Mouse (Mus musculus) midbrain, embryonic 13.5 days (tissue): ENCODE data around the gene Zfp36l2. TPM values are rescaled to one million over a fixed set of nuclear protein-coding genes. Genes with fewer than 3 reads are reported as not detected.

Experiments used
- ATAC-seq: fragments of 200-750 bp; cut with Nextera tagmentation; 2 replicates; pipeline ENCODE4 v1.8.0; 2017; ENCODE audit warnings: mild to moderate bottlenecking, moderate TSS enrichment, moderate library complexity
- H3K27ac ChIP-seq: fragments of 300-500 bp; sonication (generic); 2 replicates; pipeline ENCODE4 v1.5.1; 2015; ENCODE audit warnings: inconsistent platforms, mild to moderate bottlenecking, moderate library complexity
- H3K27me3 ChIP-seq: fragments of 300-500 bp; sonication (generic); 2 replicates; pipeline ENCODE4 v1.6.1; 2015; ENCODE audit warnings: mild to moderate bottlenecking, inconsistent platforms
- H3K36me3 ChIP-seq: fragments of 300-500 bp; sonication (generic); 2 replicates; pipeline ENCODE4 v1.6.1; 2015; ENCODE audit warnings: mild to moderate bottlenecking, inconsistent platforms
- H3K4me1 ChIP-seq: fragments of 300-500 bp; sonication (generic); replicated peaks from 2 replicates; pipeline ENCODE4 v1.6.1; 2015; ENCODE audit warnings: inconsistent platforms
- H3K4me2 ChIP-seq: fragments of 300-500 bp; sonication (generic); replicated peaks from 2 replicates; pipeline ENCODE4 v1.6.1; 2015; ENCODE audit warnings: moderate library complexity, mild to moderate bottlenecking, inconsistent platforms
- H3K4me3 ChIP-seq: fragments of 300-500 bp; sonication (generic); replicated peaks from 2 replicates; pipeline ENCODE4 v1.5.1; 2015; ENCODE audit warnings: mild to moderate bottlenecking, inconsistent platforms
- H3K9ac ChIP-seq: fragments of 300-500 bp; sonication (generic); replicated peaks from 2 replicates; pipeline ENCODE4 v1.6.1; 2015; ENCODE audit warnings: mild to moderate bottlenecking, inconsistent platforms
- H3K9me3 ChIP-seq: fragments of 300-500 bp; sonication (generic); 2 replicates; pipeline ENCODE4 v1.6.1; 2016; ENCODE audit warnings: mild to moderate bottlenecking, inconsistent platforms
- WGBS: fragments of 180-500 bp; shearing (Covaris S2); methylation state at CpG from one replicate; pipeline ENCODE4 v1.1.7; 2015; 5-methylcytosine and 5-hydroxymethylcytosine counted together
- polyA plus RNA-seq: library from polyadenylated mRNA; unstranded; fragments of >200 nt; fragmentation: Nextera tagmentation; extraction: Ambion mirVana; gene quantifications from 2 replicates; pipeline ENCODE4 v1.2.1, GENCODE M21; 2015

Zfp36l2 gene
- polyA plus RNA-seq, 1 experiment from 2014 or later: 4.4 TPM

DNA sequence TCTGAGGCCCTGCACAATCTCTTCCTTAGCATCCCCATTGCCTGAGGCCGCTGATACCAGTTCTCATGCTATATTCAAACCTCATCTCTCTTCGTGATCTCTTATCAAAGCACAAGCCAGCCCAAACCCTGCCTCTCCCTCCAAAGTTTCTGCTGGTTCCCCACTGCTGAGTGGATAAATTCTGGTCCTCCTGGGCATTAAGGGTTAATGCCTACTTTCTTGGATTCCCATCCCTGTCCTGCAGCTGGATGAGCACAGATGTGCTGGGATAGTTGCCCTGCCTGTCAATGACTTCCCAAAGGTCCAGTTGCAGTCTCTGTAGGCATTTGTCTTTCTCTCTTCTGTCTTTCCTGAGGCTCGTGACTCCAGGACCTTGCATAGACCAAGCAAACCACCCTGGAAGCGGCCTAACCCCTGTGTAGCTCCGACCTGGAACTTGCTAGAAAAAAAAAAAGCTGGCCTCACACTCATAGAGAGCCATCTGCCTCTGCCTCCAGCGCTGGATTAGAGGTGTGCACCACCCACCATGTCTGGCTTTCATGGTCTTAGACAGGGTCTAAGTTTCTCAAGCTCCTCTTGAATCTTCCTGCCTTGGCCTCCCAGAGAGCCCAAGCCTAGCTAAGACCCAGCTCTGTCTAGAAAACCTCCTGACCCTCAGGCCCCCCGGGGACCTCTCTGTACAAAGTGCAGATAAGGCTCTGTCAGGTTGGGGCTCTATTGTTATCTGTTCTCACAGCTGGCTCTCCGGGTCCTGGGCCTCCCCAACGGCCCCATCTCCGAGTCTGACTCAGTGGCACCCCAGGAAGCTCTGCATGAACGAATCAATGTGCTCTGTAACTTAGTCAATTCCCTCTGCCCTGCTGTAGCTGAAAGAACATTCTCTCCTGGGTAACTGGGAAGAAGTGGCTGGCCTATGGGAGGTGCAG is 40.3 kb downstream of the Zfp36l2 start:
- H3K4me2 ChIP-seq: no peak overlapping the region
- WGBS: 50% methylated on average over 11 of the region's 11 CpGs
- no peaks in the 10 kb centered on the region for H3K9me3 ChIP-seq
- no peak overlapping the region for H3K9ac ChIP-seq
- ATAC-seq: no peak
- H3K27me3 ChIP-seq: peaks cover 7% of the 10 kb centered on the region; the same call in 1 of the 2 replicates
- H3K4me3 ChIP-seq: no peak overlapping the region
- no peaks in the 10 kb centered on the region for H3K36me3 ChIP-seq
- peaks cover 38% of the 10 kb centered on the region for H3K4me1 ChIP-seq
- H3K27ac ChIP-seq: no peak overlapping the region

DNA sequence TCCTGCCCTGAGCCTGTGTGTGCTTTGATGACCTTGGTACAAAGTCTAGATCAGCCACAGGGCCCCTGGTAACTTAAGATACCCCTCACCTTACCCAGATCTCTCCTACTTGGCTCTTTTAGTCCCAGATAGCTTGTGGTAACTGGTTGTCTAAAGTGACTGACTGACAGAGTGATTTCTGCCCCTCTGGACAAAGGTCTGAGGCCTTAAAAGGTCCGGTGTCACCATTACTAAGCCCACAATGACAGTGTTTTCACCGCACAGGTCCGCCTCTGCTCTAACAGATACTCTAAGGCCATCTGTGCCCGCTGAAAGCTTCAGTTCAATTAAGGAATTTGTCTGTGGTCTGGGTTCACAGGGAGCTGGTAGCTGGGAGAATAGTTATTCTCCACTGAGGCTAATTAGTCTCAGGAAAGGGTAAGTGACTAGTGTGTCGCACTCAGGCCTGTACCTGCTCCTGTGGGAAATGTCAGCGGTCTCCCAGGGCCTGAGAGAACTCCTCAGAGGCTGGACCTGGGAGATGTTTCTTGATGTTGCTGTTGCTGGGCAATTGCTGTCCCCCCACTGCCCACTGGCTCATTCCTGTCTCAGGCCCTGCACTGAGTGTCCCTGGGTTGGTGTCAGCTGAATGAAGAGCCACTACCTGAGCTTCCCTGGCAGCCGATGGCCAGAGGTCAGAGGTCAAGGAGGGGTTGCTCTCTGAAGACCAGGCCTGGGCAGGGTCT is 41.1 kb downstream of the Zfp36l2 start:
- 47% methylated on average over 7 of the region's 7 CpGs for WGBS
- H3K4me2 ChIP-seq: no peak overlapping the region

DNA sequence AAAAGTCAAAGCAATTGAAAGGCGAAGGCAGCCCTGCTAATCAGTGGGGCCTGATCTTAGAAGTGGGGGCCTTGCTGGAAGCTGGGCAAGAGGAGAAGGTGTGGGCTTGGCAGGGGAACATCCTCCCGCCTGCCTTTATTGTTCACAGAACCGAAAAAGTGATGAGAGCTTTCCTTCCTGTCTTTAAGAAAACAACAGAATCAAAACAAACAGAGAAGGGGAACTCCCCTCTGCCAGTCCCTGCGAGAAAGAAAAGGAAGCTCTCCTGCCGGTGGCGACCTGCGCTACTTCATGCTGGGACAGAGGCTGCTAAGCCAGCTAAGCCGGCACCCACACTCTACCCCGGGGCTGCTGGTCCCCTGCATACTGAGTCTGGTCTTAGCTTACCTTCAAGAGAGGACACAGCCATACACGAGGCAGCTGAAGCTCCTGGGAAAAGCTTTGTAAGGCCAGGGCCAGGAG is 41.9 kb downstream of the Zfp36l2 start:
- Histone ChIP-seq H3K4me3 (no peak overlapping the region), H3K4me2 (no peak overlapping the region), H3K27ac (no peak overlapping the region), H3K36me3 (no peaks in the 10 kb centered on the region), H3K9me3 (no peaks in the 10 kb centered on the region), H3K9ac (0 out of 2 replicates have a peak overlapping the region, but pooled peaks have one; percentile 23), H3K4me1 (peaks cover 38% of the 10 kb centered on the region), H3K27me3 (peaks cover 7% of the 10 kb centered on the region; the same call in 1 of the 2 replicates)
- 9% methylated on average over 10 of the region's 10 CpGs for WGBS
- no peak for ATAC-seq

More for the DNA sequence above, 41.1 kb downstream of the Zfp36l2 start:
- peaks cover 7% of the 10 kb centered on the region; the same call in 1 of the 2 replicates for H3K27me3 ChIP-seq
- ATAC-seq: no peak
- no peaks in the 10 kb centered on the region for H3K9me3 ChIP-seq
- H3K4me3 ChIP-seq: no peak overlapping the region
- no peak overlapping the region for H3K9ac ChIP-seq
- H3K4me1 ChIP-seq: peaks cover 38% of the 10 kb centered on the region
- no peaks in the 10 kb centered on the region for H3K36me3 ChIP-seq
- no peak overlapping the region for H3K27ac ChIP-seq

DNA sequence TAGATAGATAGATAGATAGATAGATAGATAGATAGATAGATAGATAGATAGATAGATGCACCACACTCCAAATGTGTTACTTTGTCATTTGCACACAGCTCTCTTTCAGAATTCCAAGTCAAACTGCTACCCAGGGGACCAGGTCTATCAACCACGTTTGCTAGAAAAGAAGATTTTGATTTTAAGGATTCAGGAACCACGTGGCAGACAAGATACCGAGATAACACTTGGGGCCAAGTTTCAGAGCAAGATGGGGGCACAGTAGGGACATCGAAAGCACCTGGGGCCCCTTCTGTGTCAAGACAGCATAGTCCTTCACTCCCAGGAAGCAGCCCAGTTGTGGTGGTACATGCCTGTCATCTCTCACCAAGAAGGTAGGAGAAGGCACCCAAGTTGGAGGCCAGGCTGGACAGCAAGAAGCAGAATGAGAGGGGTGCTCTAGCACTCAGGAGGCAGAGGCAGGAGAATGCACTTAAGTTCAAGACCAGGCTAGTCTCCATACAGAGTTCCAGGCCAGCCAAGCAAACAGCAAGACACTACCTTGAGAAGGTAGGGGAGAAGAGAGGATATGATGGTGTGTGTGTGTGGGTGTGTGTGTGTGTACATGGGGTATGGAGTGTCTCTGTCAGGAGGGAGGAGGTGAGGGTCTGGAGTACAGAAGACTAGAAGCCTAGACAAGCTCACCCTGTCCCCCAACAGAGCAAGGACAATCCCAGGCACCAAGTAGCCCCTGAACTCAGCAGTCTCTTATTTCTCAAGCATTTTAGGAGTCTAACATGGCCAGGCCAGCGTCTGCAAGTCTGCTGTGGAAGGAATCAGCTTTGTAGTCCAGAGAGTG is 42.8 kb downstream of the Zfp36l2 start:
- 78% methylated on average over 5 of the region's 5 CpGs for WGBS
- H3K4me2 ChIP-seq: no peak overlapping the region
- H3K4me1 ChIP-seq: peaks cover 38% of the 10 kb centered on the region
- H3K9ac ChIP-seq: no peak overlapping the region
- H3K4me3 ChIP-seq: no peak overlapping the region
- no peak for ATAC-seq
- no peak overlapping the region for H3K27ac ChIP-seq
- no peaks in the 10 kb centered on the region for H3K9me3 ChIP-seq
- H3K36me3 ChIP-seq: no peaks in the 10 kb centered on the region
- H3K27me3 ChIP-seq: peaks cover 7% of the 10 kb centered on the region; the same call in 1 of the 2 replicates

DNA sequence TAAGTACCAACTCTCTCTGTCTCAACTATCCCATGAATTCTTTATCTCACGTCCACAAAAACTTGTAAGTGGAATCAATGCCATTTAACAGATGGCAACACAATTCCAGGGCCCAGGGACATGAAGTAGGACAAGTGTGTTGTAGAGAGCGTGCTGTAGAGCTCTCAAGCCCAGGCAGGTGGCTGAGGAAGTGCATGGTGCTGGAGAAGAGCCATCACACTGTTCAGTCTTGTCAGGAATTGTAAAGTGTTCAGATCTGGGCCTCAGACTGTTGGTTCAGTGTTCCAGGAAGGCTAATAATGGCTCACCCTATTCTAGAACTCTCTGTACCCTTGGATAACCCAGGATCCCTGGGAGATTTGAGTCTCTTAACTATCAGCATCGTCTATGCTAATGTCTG is 43.6 kb downstream of the Zfp36l2 start:
- Histone ChIP-seq H3K4me1 (peaks cover 29% of the 10 kb centered on the region), H3K36me3 (no peaks in the 10 kb centered on the region), H3K27me3 (peaks cover 7% of the 10 kb centered on the region; the same call in 1 of the 2 replicates), H3K4me2 (no peak overlapping the region), H3K27ac (no peak overlapping the region), H3K9me3 (no peaks in the 10 kb centered on the region), H3K9ac (no peak overlapping the region), H3K4me3 (no peak overlapping the region)
- ATAC-seq: no peak
- WGBS: 86% methylated on average over 3 of the region's 3 CpGs

DNA sequence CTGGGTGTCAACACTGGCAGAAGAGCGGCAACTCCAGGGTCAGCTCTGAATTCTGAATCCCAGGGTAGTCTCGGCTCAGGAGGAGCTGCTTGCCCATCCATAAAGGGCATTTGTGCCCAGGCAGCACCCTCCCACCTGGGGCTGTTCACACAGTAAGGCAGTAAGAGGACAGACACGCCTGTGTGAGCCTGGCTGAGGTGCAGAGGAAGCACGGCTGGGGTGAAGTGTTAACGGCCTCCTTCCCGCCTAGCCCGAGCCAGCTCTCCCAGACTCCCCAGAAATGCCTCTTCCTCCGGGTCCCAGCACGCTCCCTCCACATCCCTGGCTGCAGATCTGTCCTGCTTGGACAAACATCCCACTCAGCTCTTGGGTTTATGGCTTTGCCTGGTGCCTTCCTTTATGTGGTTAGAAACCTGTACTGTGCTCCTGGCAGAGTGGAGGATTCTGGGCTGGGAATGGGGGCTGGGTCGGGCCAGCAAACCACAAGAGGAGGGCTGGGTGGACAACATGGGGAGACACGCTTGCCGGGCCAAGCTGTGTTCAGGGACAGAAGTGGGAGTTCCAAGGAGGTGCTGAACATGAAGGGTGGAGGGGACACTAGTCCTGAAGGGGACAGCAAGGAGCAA is 44.4 kb downstream of the Zfp36l2 start:
- ATAC-seq: no peak
- Histone ChIP-seq H3K36me3 (no peaks in the 10 kb centered on the region), H3K4me1 (peaks cover 21% of the 10 kb centered on the region), H3K4me3 (no peak overlapping the region), H3K4me2 (no peak overlapping the region), H3K27me3 (peaks cover 7% of the 10 kb centered on the region; the same call in 1 of the 2 replicates), H3K27ac (no peak overlapping the region), H3K9ac (no peak overlapping the region), H3K9me3 (no peaks in the 10 kb centered on the region)
- 56% methylated on average over 12 of the region's 12 CpGs for WGBS

DNA sequence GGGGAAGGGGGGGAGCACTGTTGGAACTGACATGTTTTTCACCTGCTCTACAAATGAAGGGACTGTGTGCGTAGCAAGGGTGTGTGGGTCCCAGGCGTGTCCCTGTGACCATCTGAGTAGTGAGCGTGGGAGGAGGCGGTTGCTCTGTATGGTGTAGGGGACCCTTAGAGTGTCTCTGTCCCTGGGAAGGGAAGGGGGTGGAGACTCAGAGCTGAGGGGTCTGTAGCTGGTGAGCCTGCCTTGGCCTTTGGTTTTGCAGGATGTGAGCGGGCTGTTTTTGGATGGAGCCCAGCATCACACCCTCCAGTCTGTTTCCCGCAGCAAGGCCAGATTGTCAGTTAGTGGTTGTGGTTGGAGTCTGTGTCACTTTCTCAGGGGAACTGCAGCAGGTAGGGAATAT is 46.1 kb downstream of the Zfp36l2 start:
- H3K9me3 ChIP-seq: no peaks in the 10 kb centered on the region
- H3K4me2 ChIP-seq: no peak overlapping the region
- no peak overlapping the region for H3K27ac ChIP-seq
- H3K4me3 ChIP-seq: no peak overlapping the region
- WGBS: 87% methylated on average over 6 of the region's 6 CpGs
- peaks cover 9% of the 10 kb centered on the region for H3K4me1 ChIP-seq
- no peak overlapping the region for H3K9ac ChIP-seq
- no peaks in the 10 kb centered on the region for H3K36me3 ChIP-seq
- 0 out of 2 replicates have a peak, but pooled peaks cover 4% of the 10 kb centered on the region for H3K27me3 ChIP-seq
- no peak for ATAC-seq

DNA sequence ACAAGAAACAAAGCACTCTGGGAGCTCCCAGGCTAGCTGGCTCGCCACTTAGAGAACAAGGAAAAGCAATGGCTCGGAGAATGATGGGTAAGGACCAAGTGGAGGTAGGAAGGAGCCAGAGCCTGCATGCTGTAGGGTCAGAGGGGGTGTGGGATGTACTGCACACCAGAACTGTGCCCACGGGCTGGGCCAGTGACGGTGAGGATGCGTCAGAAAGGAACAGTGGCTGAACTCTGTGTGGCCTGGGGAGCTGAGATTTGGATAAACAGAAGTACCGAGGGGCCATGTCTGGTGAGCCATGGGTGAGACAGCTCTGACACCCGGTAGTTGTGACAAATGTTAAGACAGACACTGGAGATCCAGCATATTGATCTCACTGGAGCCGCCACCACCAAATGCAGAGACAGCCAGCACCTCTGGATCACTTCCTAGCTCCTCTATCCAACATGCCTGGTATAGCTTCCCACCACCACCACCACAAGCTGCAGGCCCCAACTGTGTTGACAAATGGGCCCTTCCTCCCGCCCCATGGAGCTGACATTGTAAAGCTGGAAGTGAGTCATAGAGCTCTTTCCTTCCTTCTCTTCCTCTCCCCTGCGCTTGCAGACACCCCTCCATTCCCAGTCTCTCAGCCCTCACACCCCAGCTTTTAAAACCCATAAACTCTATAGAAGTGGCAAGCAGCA is 46.8 kb downstream of the Zfp36l2 start:
- peaks cover 3% of the 10 kb centered on the region for H3K4me1 ChIP-seq
- no peak overlapping the region for H3K4me3 ChIP-seq
- H3K27me3 ChIP-seq: 0 out of 2 replicates have a peak, but pooled peaks cover 4% of the 10 kb centered on the region
- H3K4me2 ChIP-seq: no peak overlapping the region
- no peak for ATAC-seq
- WGBS: 72% methylated on average over 10 of the region's 10 CpGs
- no peaks in the 10 kb centered on the region for H3K36me3 ChIP-seq
- H3K9ac ChIP-seq: no peak overlapping the region
- H3K27ac ChIP-seq: no peak overlapping the region
- no peaks in the 10 kb centered on the region for H3K9me3 ChIP-seq

DNA sequence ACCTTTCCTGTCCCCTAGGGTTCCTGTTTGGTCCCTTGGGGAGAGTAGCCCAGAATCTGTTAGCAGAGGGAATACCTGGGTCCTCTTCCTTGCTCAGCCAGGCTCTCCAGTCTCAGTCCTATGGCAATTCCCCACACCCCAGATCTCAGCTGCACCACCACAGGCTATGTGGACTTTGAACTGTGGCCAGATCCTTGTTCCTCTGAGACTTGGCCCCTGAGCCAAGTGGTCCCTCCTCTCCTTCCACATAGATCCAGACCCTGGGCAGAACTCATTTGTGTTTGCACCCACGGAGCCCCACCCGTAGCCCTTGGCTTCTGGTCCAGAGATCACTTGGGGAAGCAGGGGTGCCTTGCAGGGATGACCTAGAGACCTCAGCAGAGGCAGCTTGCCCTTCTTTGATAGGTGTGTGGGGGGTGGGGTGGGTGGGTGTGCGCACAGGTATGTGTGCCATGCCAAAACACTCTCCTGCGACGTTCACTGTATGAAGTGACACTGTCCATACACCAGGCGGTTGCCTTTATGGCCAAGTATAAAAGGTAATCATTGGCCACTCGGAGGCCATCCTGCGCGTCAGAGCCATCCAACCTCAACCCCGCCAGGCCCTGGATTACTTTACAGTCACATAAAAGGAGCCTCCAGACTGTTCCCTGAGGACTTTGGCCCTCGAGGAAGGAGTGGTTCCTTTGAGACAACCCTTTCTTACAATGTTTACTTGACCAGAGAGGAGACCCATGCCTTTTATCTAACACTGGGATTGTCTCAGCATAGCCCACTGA is 50.2 kb downstream of the Zfp36l2 start:
- ATAC-seq: no peak
- Histone ChIP-seq H3K27me3 (no peaks in the 10 kb centered on the region), H3K27ac (no peak overlapping the region), H3K4me3 (no peak overlapping the region), H3K4me1 (no peaks in the 10 kb centered on the region), H3K9me3 (no peaks in the 10 kb centered on the region), H3K36me3 (no peaks in the 10 kb centered on the region), H3K9ac (no peak overlapping the region), H3K4me2 (no peak overlapping the region)
- 91% methylated on average over 11 of the region's 11 CpGs for WGBS

DNA sequence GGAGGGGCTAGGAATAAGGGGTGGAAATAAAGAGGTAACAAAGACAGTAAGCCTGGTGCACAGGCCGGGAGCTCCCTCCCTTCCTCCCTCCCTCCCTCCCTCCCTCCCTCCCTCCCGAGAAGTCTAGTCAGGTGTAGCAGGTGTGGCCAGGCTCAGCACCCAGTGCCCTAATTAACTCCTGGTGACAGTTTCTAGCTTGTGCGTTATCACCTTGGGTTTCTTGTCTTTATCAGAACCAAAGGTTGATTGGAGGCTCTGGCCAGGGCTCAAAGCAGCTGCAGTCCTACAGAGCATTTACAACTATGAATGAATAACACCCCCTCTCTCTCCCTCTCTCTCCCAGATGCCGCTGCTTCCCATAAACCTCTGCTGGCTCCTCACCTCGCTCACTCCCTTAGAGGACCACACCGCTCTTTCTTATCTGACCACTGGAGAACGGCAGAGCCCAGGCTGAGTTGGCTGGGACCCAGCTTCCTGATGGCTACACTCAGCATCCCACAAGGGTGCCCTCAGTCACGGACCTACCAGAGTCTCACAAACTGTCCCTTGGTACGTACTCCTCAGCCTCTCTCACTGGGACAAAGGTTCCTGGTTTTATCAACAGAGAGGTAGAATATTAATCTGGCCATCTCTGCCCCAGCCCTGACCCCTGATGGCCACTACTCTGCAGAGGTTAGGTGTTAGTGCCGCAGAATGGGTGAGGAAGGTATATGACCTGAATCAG is 50.9 kb downstream of the Zfp36l2 start:
- Histone ChIP-seq H3K4me3 (no peak overlapping the region), H3K9me3 (no peaks in the 10 kb centered on the region), H3K4me1 (no peaks in the 10 kb centered on the region), H3K36me3 (no peaks in the 10 kb centered on the region), H3K9ac (no peak overlapping the region), H3K27me3 (no peaks in the 10 kb centered on the region), H3K4me2 (no peak overlapping the region), H3K27ac (no peak overlapping the region)
- no peak for ATAC-seq
- 63% methylated on average over 10 of the region's 10 CpGs for WGBS
